Mouse (Mus musculus) ES-E14 (cell line): ENCODE data around the gene Gatad1.

ENCODE experiments used
- CHD2 ChIP-seq: IDR thresholded peaks from 2 replicates; pipeline ENCODE4 v1.6.1; 2014; ENCODE audit warnings: mild to moderate bottlenecking, low read depth, low read length, inconsistent platforms
- HCFC1 ChIP-seq: IDR thresholded peaks from 2 replicates; pipeline ENCODE4 v1.6.1; 2012; ENCODE audit warnings: low read length, inconsistent platforms, borderline replicate concordance; ENCODE audit not compliant: insufficient read depth
- MAFK ChIP-seq: IDR thresholded peaks from 2 replicates; pipeline ENCODE4 v1.6.1; 2014; ENCODE audit warnings: mild to moderate bottlenecking, low read depth, low read length, inconsistent platforms; ENCODE audit not compliant: insufficient read depth
- ZC3H11A ChIP-seq: IDR thresholded peaks from 2 replicates; pipeline ENCODE4 v1.6.1; 2012; ENCODE audit warnings: low read depth, mild to moderate bottlenecking, inconsistent platforms, low read length, borderline replicate concordance
- ZNF384 ChIP-seq: IDR thresholded peaks from 2 replicates; pipeline ENCODE4 v1.6.1; 2012; ENCODE audit warnings: low read depth, low read length, inconsistent platforms

DNA sequence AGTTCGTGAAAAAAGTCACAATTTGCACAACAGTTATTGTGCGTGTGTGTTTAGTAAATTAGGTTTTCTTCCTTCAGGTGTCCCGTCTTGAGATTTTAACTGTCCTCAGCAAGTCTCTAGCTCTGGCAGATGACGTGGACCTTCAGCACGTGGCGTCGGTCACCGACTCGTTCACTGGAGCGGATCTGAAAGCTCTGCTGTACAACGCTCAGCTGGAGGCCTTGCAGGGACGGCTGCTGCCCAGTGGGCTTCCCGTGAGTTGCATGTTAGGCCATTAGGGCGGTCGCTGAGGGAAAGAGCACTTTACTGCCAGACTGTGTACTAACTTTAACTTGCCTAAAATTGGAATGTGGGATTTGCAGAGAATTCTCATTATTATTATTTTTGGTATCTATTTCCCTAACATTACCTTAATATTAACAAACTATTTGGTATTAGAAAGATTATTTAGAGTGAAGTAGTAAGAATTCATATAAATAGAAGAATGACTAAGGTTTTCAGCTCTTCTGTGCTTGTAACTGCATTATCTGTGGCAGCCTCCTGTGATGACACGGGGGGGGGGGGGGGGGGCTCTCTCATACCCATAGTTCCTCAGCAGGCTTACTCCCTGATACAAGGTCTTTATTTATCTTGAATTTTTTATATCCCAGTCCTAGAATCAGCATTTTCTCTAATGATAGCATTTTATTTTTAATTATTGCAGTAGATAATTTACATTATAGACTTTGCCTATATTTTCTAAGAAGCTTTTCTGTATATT is 25.3 kb downstream of the Gatad1 start:
- no peak for TF ChIP-seq HCFC1
- TF ChIP-seq CHD2 = no peak
- TF ChIP-seq ZNF384 = no peak
- no peak for TF ChIP-seq MAFK
- TF ChIP-seq ZC3H11A = no peak
